Mouse (Mus musculus) layer of hippocampus, postnatal 14 days (tissue): ENCODE data around the gene Mapk1ip1l. TPM values are rescaled to one million over a fixed set of nuclear protein-coding genes. Genes with fewer than 3 reads are reported as not detected.

Source experiments
- DNase-seq, 2 experiments: peaks; one replicate each; pipeline ENCODE4 v3.0.0; 2021 to 2022; ENCODE audit warnings: low spot score in 2 of 2, mixed read lengths in 1 of 2
- long read RNA-seq, 2 experiments: library from polyadenylated mRNA; stranded (forward); transcript quantifications; one replicate each; pipeline ENCODE4 v2.0.0; 2021
- total RNA-seq, 2 experiments: library from RNA; stranded (reverse); gene quantifications; 2 replicates each; pipeline ENCODE4 v1.2.3; 2021

The Mapk1ip1l gene
- 10 to 100 TPM; 69.2 to 71.0 TPM for total RNA-seq
- long read RNA-seq, experiment 1, full-length matches to known transcripts = 4 of 12 reads
- long read RNA-seq, experiment 1, partial matches to known transcripts = 3 of 12 reads
- long read RNA-seq, experiment 1, other reads (novel, unspliced or antisense) = 5 of 12 reads
- long read RNA-seq, experiment 2, full-length matches to known transcripts = 12 of 17 reads
- long read RNA-seq, experiment 2, partial matches to known transcripts = 2 of 17 reads
- long read RNA-seq, experiment 2, other reads (novel, unspliced or antisense) = 3 of 17 reads

GRCm38 (mm10) chr14:47297785-47298407 is at the start of gene Mapk1ip1l:
TSS of gene Mapk1ip1l (plus strand) at chr14:47298266.
- DNase-seq = peak; percentile 91 to 92

GRCm38 (mm10) chr14:47249839-47250238 is 48.2 kb upstream of the Mapk1ip1l start:
- no peak for DNase-seq

- DNase-seq = peak in 1 of 2 experiments; percentile 58
Measured at GRCm38 (mm10) chr14:47264866-47265265, 33.2 kb upstream of the Mapk1ip1l start.

GRCm38 (mm10) chr14:47265829-47266228 is 32.2 kb upstream of the Mapk1ip1l start:
- peak in 1 of 2 experiments; percentile 15 for DNase-seq

GRCm38 (mm10) chr14:47269056-47269455 is 29.0 kb upstream of the Mapk1ip1l start:
- DNase-seq = no peak

GRCm38 (mm10) chr14:47269706-47270105 is 28.4 kb upstream of the Mapk1ip1l start:
- no peak for DNase-seq

- no peak for DNase-seq
Measured at GRCm38 (mm10) chr14:47273751-47274150, 24.3 kb upstream of the Mapk1ip1l start.

- DNase-seq = no peak
Measured at GRCm38 (mm10) chr14:47275417-47275816, 22.6 kb upstream of the Mapk1ip1l start.

GRCm38 (mm10) chr14:47276036-47276603 is 21.9 kb upstream of the Mapk1ip1l start:
- DNase-seq = no peak

GRCm38 (mm10) chr14:47276637-47277393 is 21.3 kb upstream of the Mapk1ip1l start, which contains the start of the genes Wdhd1 and Socs4:
TSS of gene Wdhd1 (minus strand) at chr14:47276857.
TSS of gene Socs4 (plus strand) at chr14:47276931.
- DNase-seq = peak; percentile 91

GRCm38 (mm10) chr14:47279058-47279457 is 19.0 kb upstream of the Mapk1ip1l start:
- no peak for DNase-seq

GRCm38 (mm10) chr14:47281535-47281934 is 16.5 kb upstream of the Mapk1ip1l start:
- DNase-seq = no peak

- DNase-seq = no peak
Measured at GRCm38 (mm10) chr14:47283568-47283967, 14.5 kb upstream of the Mapk1ip1l start.

GRCm38 (mm10) chr14:47285271-47285670 is 12.8 kb upstream of the Mapk1ip1l start:
- DNase-seq = no peak

- DNase-seq = no peak
Measured at GRCm38 (mm10) chr14:47286215-47286614, 11.9 kb upstream of the Mapk1ip1l start.

- no peak for DNase-seq
Measured at GRCm38 (mm10) chr14:47287021-47287420, 11.0 kb upstream of the Mapk1ip1l start.

- no peak for DNase-seq
Measured at GRCm38 (mm10) chr14:47291772-47292171, 6.3 kb upstream of the Mapk1ip1l start.

GRCm38 (mm10) chr14:47294136-47294535 is 3.9 kb upstream of the Mapk1ip1l start:
- DNase-seq = no peak

- DNase-seq = no peak
Measured at GRCm38 (mm10) chr14:47296232-47296631, 1.8 kb upstream of the Mapk1ip1l start.

GRCm38 (mm10) chr14:47298408-47298792 is 334 bp downstream of the Mapk1ip1l start:
- DNase-seq = no peak

- DNase-seq = no peak
Measured at GRCm38 (mm10) chr14:47298819-47299261, 774 bp downstream of the Mapk1ip1l start.
